Mouse (Mus musculus) E14TG2a.4 (cell line): Measurements from ENCODE around the gene 2610528J11Rik.

Source experiments
- CTCF ChIP-seq: conservative IDR thresholded peaks from 2 replicates; pipeline ENCODE4 v1.5.1; 2014; ENCODE audit warnings: low read length
- NANOG ChIP-seq: IDR thresholded peaks from 2 replicates; pipeline ENCODE4 v1.6.1; 2014; ENCODE audit warnings: borderline replicate concordance, low read length, mixed read lengths
- POU5F1 ChIP-seq: IDR thresholded peaks from 2 replicates; pipeline ENCODE4 v1.6.1; 2014; ENCODE audit warnings: low read length, borderline replicate concordance

DNA sequence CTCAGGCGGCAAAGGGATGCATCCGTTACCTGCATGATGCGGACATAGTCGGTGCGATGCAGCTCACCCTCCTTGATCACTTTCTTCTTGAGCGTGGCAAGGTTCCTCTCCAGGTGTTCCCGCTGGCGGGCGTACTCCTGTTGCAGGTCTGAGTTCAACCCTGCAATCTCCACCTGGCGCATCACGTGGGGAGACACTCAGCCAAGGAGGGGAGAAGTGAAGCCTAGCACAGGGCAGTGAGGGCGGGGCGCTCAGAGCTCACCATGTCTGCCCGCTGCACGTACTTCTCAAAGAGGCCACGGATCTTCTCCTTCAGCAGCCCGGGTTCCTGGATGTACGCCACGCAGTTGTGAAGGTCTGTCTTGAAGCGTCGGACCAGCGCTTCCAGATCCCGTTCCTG, 42.5 kb downstream of the 2610528J11Rik start:
- TF ChIP-seq CTCF (no peak), NANOG (no peak), POU5F1 (no peak)
